Mouse (Mus musculus) activated CD4-positive, CD25-positive, alpha-beta regulatory T cell, adult 4 months (primary cell): ENCODE data around the gene Olfr1221. TPM values are rescaled to one million over a fixed set of nuclear protein-coding genes. Genes with fewer than 3 reads are reported as not detected.
"Not testable (repeated sequence)": the region's sequence is repeated elsewhere in the genome, so short reads cannot be mapped to it uniquely, and the experiment has no call there.

Experiments
- ATAC-seq: one replicate; pipeline ENCODE4 v1.8.0; 2017
- polyA plus RNA-seq, 2 experiments: library from polyadenylated mRNA; unstranded; fragments of 100-300 nt; shearing (Covaris generic); gene quantifications; one replicate each; pipeline ENCODE4 v1.2.1; 2017

The Olfr1221 gene
- not detected for polyA plus RNA-seq

DNA sequence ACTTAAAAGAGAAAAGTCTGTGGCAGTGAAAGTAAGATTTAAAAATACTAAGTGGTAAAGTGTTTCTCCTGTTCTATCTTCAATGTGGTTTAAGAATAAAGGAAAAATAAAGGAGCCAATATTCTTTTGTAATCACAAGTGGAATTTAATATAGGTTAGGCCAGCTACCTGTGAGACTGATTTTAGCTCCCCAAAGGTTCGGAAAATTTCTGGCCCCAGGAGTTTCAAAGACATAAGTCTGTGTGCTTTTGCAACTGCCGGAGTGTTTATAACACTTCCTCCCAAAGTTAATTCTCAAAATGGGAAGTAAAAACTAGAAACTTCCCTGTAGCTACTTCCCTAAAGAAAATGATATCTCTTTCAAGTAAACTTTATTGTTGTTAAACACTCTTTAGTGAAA is at the start of gene Olfr1221:
TSS of gene Olfr1221 (minus strand) at position 101 of the 400 bp plus-strand sequence.
- no peak for ATAC-seq

DNA sequence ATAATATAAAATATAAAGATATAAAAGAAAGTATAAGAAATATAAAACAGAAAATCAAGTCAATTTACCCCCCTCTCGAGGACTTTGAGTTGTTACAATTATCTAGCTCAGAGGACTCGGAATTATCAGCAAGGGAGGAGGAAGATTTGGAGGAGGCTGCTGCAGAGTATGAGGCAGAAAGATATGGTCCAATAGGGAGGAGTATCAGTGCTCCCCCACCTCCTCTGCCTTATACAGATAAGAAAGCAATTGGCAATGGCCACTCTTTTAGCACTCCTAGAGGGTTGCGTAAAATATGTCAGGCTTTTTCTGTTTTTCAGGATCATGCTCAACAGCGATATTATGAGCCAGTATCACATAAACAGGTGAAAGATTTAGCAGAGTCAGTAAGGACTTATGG is 47.6 kb upstream of the Olfr1221 start:
- not testable (repeated sequence) for ATAC-seq

DNA sequence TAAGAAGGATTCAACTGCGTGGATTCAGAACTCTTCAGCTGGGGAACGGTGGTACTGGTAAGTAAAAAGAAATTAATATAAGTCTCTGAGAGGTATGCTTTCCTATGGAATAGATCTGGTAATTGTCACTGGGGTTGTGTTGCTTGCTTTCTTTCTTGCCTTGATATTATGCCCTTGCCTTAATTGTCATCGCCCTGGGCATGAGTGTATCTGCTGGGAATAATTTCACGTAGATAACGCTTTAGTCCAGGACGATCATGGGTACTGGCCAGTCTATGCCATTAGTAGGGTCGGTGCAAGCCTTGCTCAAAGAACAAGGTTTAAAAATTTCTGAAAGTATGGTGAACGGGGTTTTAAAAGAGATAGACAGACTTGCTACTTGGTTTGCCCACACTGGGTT is 46.9 kb upstream of the Olfr1221 start, which contains the start of gene Olfr1224-ps1:
TSS of gene Olfr1224-ps1 (minus strand) at position 101 of the 400 bp plus-strand sequence.
- not testable (repeated sequence) for ATAC-seq

DNA sequence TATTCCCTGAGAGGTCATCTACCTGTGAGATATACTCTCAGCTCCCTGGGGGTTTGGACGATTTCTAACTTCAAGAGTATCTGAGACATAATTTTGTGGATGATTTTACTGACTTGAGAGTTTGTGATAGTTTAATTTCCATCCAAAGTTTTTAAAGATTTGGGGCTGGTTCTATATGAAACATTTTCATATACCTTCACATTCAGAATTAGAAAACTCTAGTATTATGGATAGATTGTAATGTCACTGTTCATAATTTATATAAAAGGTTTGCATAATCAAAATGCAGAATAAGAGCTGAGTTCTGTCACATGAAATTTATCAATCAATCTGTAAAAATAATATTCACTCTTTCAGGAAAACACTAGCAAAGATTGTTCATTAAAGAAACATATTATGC is 34.4 kb upstream of the Olfr1221 start, which contains the start of gene Olfr1223:
TSS of gene Olfr1223 (minus strand) at position 101 of the 400 bp plus-strand sequence.
- ATAC-seq: no peak

DNA sequence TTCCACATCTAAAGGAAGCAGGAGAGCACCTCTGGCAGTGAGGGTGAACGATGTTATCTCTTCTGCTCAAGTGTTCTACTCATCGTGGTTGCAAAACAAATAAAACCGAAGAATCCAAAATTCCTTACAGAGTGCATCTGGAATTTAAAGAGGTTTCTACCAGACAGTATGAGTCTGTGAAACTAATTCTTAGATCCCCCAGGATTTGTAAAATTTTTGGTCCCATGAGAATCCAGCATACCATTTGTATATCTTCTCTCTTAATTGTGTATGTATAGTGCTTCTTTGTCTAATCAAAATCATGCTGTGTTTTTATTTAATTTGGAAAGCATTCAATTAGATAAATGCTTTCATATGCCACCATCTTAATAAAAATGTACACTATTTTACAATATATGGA is 15.9 kb upstream of the Olfr1221 start, which contains the start of gene Olfr1222:
TSS of gene Olfr1222 (minus strand) at position 101 of the 400 bp plus-strand sequence.
- no peak for ATAC-seq

DNA sequence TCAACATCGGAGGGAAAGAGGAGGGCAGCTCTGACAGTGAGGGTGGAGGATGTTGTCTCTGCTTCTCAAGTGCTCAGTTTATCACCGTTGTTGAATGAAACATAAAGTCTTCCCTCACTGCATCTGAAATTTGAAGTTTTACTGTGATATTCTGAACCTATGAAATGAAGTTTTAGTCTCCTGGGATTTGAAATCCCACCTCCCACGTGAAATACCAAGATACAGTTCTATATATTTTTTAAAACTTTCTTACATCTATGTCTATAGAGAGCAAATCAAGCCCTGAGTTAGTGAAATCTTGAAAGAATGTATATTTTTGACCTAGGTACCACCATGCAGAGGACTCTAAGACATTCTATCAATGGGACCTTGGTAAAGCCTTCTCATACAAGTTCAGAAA is 10.3 kb downstream of the Olfr1221 start, which contains the start of gene Olfr1220:
TSS of gene Olfr1220 (minus strand) at position 101 of the 400 bp plus-strand sequence.
- ATAC-seq: no peak

DNA sequence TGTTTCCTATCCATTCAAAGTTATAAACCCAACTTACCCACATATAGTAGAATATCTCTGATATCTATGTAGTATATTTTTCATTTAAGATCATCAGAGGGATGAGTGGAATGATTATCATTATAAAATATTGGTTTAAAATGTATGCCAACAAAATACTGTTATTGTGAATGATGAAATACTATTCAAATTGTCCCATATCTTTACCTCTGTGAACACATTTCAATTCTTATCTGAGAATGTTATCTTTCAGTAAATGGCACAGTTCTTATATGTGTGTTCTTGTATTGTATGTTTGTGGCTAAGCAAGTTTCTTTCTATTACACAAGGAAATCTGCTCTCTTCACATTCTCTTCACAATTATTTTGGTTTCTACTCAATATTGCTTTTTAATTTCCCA is 11.4 kb downstream of the Olfr1221 start:
- ATAC-seq: no peak

DNA sequence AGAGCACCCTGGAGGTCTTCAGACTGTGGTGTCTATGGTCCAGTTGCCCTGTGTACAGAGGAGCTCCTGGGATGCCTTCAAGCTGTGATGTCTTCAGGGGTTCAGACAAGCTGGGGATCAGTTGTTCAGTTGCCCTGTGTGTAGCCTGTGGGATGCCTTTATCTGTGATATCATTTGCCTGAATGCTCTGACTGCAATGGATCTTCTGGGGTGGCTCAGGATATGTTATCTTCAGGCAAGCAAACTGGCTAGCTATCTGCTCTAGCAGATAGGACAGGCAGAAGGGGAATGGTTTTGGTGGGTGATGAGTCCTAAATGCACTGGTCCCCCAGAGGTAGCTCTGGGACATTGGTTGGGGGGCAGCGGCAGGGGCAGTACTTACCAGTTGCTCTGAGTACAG is 23.2 kb downstream of the Olfr1221 start:
- no peak for ATAC-seq

DNA sequence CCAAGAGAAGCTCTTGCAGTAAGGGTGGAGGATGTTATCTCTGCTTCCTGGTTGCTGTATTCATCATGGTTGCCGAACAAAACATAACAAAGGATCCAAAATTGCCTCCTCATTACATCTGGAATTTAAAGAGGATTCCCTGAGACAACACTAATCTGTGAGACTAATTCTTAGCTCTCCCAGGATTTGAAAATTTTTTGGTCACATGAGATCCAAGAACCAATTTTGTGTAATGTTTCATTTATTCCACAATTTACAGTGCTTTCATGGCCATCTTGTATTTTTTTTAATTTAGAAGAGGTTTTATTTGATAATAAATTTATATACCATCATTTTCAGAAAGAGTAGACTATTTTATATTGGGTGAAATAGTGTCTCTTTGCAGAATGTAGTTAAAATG is 33.7 kb downstream of the Olfr1221 start, which contains the start of gene Olfr1219:
TSS of gene Olfr1219 (minus strand) at position 101 of the 400 bp plus-strand sequence.
- no peak for ATAC-seq

DNA sequence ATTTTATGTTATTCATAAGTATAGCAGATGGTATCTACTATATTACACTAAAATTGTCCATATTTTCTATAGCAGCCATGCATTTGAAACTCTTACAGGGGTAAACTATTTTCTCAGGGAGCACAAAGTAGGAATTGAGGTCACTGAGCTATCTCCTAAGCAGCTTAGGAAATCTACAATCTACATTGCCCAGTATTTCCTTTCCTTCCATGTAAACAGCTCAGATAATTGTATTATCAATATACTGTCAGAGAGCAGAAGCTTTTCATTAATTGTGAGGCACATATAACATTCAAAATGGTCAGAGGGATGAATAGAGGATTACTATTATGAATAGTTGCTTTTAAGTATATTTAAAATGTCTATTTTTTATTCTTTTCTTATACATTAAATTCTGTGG is 35.6 kb downstream of the Olfr1221 start:
- ATAC-seq: no peak

DNA sequence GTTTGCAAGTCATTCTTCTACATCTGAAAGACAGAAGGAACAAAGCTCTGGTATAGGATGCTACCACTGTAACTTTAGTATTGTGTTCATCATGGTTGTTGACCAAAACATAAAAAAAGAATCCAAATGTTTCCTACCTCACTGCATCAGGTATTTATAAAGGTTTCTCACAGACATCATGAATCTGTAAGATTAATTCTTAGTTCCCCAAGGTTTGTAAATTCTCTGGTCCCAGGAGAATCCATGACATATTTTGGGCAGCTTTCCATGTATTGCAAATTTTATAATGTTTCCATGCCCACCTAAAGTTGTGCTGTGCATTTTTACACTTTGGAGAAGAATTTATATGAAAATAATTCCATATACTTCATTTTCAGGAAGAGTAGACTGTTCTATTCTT is 56.0 kb downstream of the Olfr1221 start, which contains the start of gene Olfr1218:
TSS of gene Olfr1218 (minus strand) at position 101 of the 400 bp plus-strand sequence.
- ATAC-seq: no peak

Other genes starting within 250 kb of the Olfr1221 start
- under 1 TPM in 1 of 2 experiments, not detected in 1; 0.21 TPM for gene Olfr1208, start 215.0 kb downstream of the Olfr1221 start, polyA plus RNA-seq
- gene Olfr1209, start 202.1 kb downstream of the Olfr1221 start, polyA plus RNA-seq: not detected
- gene Olfr1211, start 179.2 kb downstream of the Olfr1221 start, polyA plus RNA-seq: not detected
- gene Olfr1212, start 163.3 kb downstream of the Olfr1221 start, polyA plus RNA-seq: not detected
- gene Gm13762, start 137.0 kb downstream of the Olfr1221 start, polyA plus RNA-seq: not detected
- not detected for gene Olfr1214, start 124.6 kb downstream of the Olfr1221 start, polyA plus RNA-seq
- gene Olfr1215, start 110.3 kb downstream of the Olfr1221 start, polyA plus RNA-seq: not detected
- not detected for gene Olfr1216, start 98.9 kb downstream of the Olfr1221 start, polyA plus RNA-seq
- gene Olfr1217, start 85.2 kb downstream of the Olfr1221 start, polyA plus RNA-seq: not detected
- not detected for gene Olfr1218, start 56.1 kb downstream of the Olfr1221 start, polyA plus RNA-seq
- not detected for gene Olfr1219, start 33.8 kb downstream of the Olfr1221 start, polyA plus RNA-seq
- under 1 TPM in 1 of 2 experiments, not detected in 1; 0.08 TPM for gene Olfr1220, start 10.4 kb downstream of the Olfr1221 start, polyA plus RNA-seq
- not detected for gene Olfr1222, start 15.8 kb upstream of the Olfr1221 start, polyA plus RNA-seq
- gene Olfr1223, start 34.3 kb upstream of the Olfr1221 start, polyA plus RNA-seq: not detected
- not detected for gene Olfr1224-ps1, start 46.8 kb upstream of the Olfr1221 start, polyA plus RNA-seq
- gene Olfr1225, start 57.4 kb upstream of the Olfr1221 start, polyA plus RNA-seq: not detected
- not detected for gene Olfr1226, start 82.8 kb upstream of the Olfr1221 start, polyA plus RNA-seq
- not detected for gene Olfr1228, start 136.8 kb upstream of the Olfr1221 start, polyA plus RNA-seq
- not detected for gene Olfr1229, start 170.7 kb upstream of the Olfr1221 start, polyA plus RNA-seq
- gene Olfr1230, start 180.0 kb upstream of the Olfr1221 start, polyA plus RNA-seq: not detected
- not detected for gene Olfr1231, start 189.8 kb upstream of the Olfr1221 start, polyA plus RNA-seq
- gene Olfr1232, start 212.4 kb upstream of the Olfr1221 start, polyA plus RNA-seq: not detected
- under 1 TPM in 1 of 2 experiments, not detected in 1; 0.05 TPM for gene Olfr1233, start 225.1 kb upstream of the Olfr1221 start, polyA plus RNA-seq
- not detected for gene Olfr1234, start 247.6 kb upstream of the Olfr1221 start, polyA plus RNA-seq